Mouse (Mus musculus) neural tube, embryonic 15.5 days (tissue): ENCODE results near the gene 2900026A02Rik. TPM values are rescaled to one million over a fixed set of nuclear protein-coding genes. Genes with fewer than 3 reads are reported as not detected.

Experiments
- ATAC-seq: fragments of 200-750 bp; cut with Nextera tagmentation; 2 replicates; pipeline ENCODE4 v1.8.0; 2017; ENCODE audit warnings: mild to moderate bottlenecking, moderate TSS enrichment, moderate library complexity; ENCODE audit not compliant: low FRiP score
- H3K27ac ChIP-seq: fragments of 300-500 bp; sonication (generic); replicated peaks from 2 replicates; pipeline ENCODE4 v1.5.1; 2015; ENCODE audit warnings: mild to moderate bottlenecking, inconsistent platforms
- H3K27me3 ChIP-seq: fragments of 300-500 bp; sonication (generic); replicated peaks from 2 replicates; pipeline ENCODE4 v1.6.1; 2015; ENCODE audit warnings: inconsistent platforms
- H3K36me3 ChIP-seq: fragments of 300-500 bp; sonication (generic); 2 replicates; pipeline ENCODE4 v1.6.1; 2015; ENCODE audit warnings: inconsistent platforms
- H3K4me1 ChIP-seq: fragments of 300-500 bp; sonication (generic); 2 replicates; pipeline ENCODE4 v1.6.1; 2015; ENCODE audit warnings: inconsistent platforms
- H3K4me2 ChIP-seq: fragments of 300-500 bp; sonication (generic); 2 replicates; pipeline ENCODE4 v1.6.1; 2015; ENCODE audit warnings: inconsistent platforms, mild to moderate bottlenecking, moderate library complexity
- H3K4me3 ChIP-seq: fragments of 300-500 bp; sonication (generic); replicated peaks from 2 replicates; pipeline ENCODE4 v1.5.1; 2015; ENCODE audit warnings: mild to moderate bottlenecking, inconsistent platforms
- H3K9ac ChIP-seq: fragments of 300-500 bp; sonication (generic); replicated peaks from 2 replicates; pipeline ENCODE4 v1.6.1; 2015; ENCODE audit warnings: mild to moderate bottlenecking, inconsistent platforms
- H3K9me3 ChIP-seq: fragments of 300-500 bp; sonication (generic); replicated peaks from 2 replicates; pipeline ENCODE4 v1.6.1; 2016; ENCODE audit warnings: inconsistent platforms
- WGBS: fragments of 180-500 bp; shearing (Covaris S2); methylation state at CpG from one replicate; pipeline ENCODE4 v1.1.7; 2015; ENCODE audit warnings: mixed read lengths; 5-methylcytosine and 5-hydroxymethylcytosine counted together
- polyA plus RNA-seq: library from polyadenylated mRNA; unstranded; fragments of >200 nt; fragmentation: Nextera tagmentation; extraction: Ambion mirVana; gene quantifications from 2 replicates; pipeline ENCODE4 v1.2.1, GENCODE M21; 2015

Gene 2900026A02Rik
- polyA plus RNA-seq, 1 experiment from 2014 or later, result 3.0 TPM

DNA sequence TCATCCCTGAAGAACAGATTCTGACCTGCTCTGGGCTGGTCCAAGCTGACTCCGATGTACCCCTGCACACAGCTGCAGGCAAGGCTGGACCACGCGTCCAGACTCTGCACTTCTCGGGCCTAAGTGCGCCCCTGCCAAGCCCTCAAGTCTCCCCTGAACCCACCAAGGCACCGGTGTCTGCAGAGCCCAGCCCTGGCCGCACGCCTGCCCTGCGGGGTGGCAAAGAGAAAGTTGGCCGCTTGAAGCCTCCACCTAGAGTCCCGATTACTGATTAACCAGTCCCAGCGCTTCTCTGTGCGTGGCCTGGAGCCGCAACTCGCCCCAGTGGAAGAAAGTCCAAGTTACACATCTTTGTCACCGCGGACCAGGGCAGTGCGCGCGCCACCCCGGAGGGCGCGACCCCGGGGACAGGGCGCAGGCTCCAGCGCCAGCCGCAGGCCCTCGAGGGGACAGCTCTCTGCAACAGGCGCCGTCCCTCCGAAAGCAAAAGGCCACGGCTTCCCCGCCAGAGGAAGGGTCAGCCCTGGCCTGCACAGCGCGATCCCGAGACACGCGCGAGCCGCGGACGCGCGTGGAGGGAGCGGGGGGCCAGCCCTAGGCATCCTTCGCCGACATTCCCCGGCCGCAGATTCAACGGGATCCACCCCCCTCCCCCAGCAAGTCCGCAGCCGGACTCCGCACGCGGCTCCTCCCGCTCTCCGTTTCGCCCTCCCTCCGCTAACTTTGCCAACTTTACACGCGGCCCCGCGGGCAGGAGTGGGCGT is 471 bp downstream of the 2900026A02Rik start:
- Histone ChIP-seq H3K27me3 (no peaks in the 10 kb centered on the region), H3K9me3 (no peaks in the 10 kb centered on the region), H3K36me3 (no peaks in the 10 kb centered on the region), H3K9ac (peak overlapping the region; percentile 54), H3K4me3 (peak overlapping the region; percentile 59), H3K4me2 (peak overlapping the region; percentile 93), H3K4me1 (peaks cover 30% of the 10 kb centered on the region), H3K27ac (peak overlapping the region; percentile 54; the same call in 1 of the 2 replicates)
- ATAC-seq, result peak; percentile 48
- WGBS, result 2% methylated on average over 64 of the region's 64 CpGs

DNA sequence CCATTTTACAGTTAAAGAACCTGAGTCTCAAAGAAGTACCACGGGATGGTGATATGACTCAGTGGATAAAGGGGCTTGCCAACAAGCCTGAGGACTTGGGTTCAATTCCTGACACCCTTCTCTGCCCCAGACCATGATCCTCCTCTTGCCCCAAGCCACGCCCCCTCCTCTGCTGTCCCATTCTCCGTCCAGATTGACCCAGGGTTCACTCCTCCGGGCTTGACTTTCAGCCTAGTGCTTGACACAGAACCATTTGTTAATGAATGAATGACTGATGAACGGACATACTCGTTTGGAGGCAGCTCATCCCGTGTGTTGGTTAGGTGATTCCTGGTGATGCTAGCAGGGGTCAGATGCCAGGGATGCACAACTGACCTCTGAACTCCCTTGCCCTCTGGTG is 1.2 kb downstream of the 2900026A02Rik start:
- H3K9ac ChIP-seq, result no peak overlapping the region
- no peaks in the 10 kb centered on the region for H3K9me3 ChIP-seq
- H3K4me3 ChIP-seq, result no peak overlapping the region; the same call in 1 of the 2 replicates

DNA sequence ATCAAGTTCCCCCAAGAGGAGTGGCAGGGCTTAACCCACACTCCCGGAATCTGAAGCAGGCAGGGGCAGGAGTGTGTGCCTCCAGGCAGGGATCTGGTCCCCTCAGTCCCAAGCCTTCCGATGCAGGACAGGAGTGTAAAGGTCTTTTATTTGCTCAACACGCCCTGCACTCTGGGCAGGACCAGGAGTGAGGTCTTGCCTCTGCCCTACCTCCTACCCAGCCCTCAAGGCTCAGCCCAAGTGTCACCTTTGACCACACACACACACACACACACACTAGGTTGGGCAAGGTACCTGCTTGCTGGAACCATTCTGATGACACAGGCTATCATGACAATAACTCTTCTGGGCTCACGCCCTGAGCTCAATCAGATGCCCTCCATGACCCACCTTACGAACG is 1.6 kb downstream of the 2900026A02Rik start:
- Histone ChIP-seq H3K4me2 (no peak overlapping the region), H3K9me3 (no peaks in the 10 kb centered on the region), H3K4me3 (no peak overlapping the region), H3K9ac (no peak overlapping the region), H3K27me3 (no peaks in the 10 kb centered on the region), H3K4me1 (peaks cover 25% of the 10 kb centered on the region), H3K27ac (no peak overlapping the region), H3K36me3 (no peaks in the 10 kb centered on the region)
- WGBS, result 80% methylated on average over 6 of the region's 6 CpGs
- ATAC-seq, result no peak

More for the DNA sequence above, 1.2 kb downstream of the 2900026A02Rik start:
- WGBS, result 68% methylated on average over 7 of the region's 7 CpGs
- ATAC-seq, result 0 out of 2 replicates have a peak, but pooled peaks have one; percentile 3
- Histone ChIP-seq H3K4me1 (peaks cover 25% of the 10 kb centered on the region), H3K36me3 (no peaks in the 10 kb centered on the region), H3K27me3 (no peaks in the 10 kb centered on the region), H3K27ac (no peak overlapping the region), H3K4me2 (peak overlapping the region; percentile 93)

DNA sequence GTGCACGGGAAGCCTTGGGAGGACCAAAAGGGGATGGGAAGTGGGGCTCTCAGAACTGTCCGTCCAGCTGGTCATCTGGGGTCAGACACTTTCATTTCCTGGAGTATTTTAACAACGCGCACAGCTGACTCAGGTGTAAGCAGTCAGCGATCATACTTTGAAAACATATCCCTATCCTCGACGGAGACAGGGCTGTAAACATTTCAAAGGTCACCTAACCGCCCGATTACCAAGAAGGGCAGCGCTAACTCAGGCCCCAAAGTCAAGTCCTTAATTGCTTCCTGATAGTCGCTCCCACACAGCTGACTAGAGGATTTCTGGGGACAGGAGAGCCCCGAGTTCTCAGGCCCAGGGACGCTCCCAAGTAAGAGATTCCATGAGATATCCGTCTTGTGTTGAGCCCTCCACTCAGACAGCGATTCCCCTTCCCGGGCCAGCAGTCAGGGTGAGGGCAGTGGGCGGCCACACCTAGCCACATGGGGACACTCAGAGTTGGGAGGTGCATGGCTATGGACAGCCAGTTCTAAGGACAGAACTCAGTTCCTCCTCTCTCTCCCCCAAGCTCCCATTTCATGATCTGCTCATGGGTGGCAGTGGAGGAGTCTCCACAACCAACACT is 2.3 kb downstream of the 2900026A02Rik start:
- Histone ChIP-seq H3K9me3 (no peaks in the 10 kb centered on the region), H3K4me2 (no peak overlapping the region), H3K9ac (no peak overlapping the region), H3K36me3 (no peaks in the 10 kb centered on the region), H3K4me3 (no peak overlapping the region), H3K27ac (no peak overlapping the region), H3K27me3 (no peaks in the 10 kb centered on the region), H3K4me1 (peaks cover 25% of the 10 kb centered on the region)
- ATAC-seq, result no peak
- 84% methylated on average over 17 of the region's 17 CpGs for WGBS

DNA sequence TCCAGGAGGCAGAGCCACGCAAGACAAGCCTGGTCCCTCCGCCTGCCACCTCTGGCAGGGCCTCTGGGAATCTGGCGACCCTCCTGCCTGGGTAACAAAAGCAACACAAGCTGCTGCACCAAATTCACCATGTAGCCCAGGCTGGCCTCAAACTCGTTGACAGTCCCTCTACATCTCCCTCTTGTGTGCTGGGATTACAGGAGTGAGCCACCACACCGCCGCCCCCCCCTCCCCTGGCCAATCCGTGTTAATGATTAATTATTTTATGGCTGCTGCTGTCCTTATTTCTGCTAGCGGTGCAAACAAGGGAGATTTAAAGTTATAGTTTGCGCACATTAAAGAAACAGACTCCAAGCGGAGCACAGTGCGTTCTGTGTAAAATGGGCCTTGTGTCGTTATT is 4.0 kb downstream of the 2900026A02Rik start:
- 54% methylated on average over 12 of the region's 12 CpGs for WGBS
- H3K4me1 ChIP-seq, result peaks cover 25% of the 10 kb centered on the region
- H3K9ac ChIP-seq, result no peak overlapping the region
- H3K27me3 ChIP-seq, result no peaks in the 10 kb centered on the region
- H3K36me3 ChIP-seq, result no peaks in the 10 kb centered on the region
- no peak for ATAC-seq
- H3K4me2 ChIP-seq, result no peak overlapping the region
- no peak overlapping the region for H3K27ac ChIP-seq
- no peaks in the 10 kb centered on the region for H3K9me3 ChIP-seq
- no peak overlapping the region for H3K4me3 ChIP-seq

DNA sequence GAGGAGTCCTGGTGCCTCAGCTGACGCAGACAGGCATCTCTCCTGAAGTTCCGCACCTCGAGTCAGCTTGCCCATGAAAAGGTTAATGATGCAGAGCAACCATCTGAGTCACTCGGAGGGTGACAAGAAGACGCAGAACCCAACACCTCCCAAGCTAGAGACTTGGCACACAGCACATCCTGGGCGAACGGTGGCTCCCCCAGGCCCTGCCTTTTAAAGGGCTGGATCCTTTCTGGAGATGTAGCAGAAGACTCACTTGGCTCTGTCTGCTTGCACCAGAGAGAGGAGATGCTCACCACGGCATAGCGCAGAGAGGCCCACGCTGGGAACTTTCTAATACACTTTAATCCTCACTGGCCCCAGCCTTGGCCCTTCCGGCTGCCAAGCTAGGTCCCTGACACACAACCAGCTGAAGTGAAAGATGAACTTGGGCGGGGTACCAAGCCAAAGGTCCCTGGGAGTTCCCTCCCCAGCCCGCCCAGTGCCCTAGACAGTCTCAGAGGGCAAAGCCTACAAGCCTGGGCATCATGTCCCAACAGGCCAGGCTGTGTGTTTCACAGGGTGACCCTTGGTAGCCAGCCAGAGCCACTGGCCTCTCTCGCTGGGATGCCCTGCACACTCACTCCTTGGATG is 4.6 kb downstream of the 2900026A02Rik start:
- Histone ChIP-seq H3K9ac (no peak overlapping the region), H3K27ac (no peak overlapping the region), H3K36me3 (no peaks in the 10 kb centered on the region), H3K27me3 (no peaks in the 10 kb centered on the region), H3K4me3 (no peak overlapping the region), H3K4me2 (no peak overlapping the region), H3K4me1 (peaks cover 25% of the 10 kb centered on the region), H3K9me3 (no peaks in the 10 kb centered on the region)
- ATAC-seq, result no peak
- WGBS, result 69% methylated on average over 14 of the region's 14 CpGs

DNA sequence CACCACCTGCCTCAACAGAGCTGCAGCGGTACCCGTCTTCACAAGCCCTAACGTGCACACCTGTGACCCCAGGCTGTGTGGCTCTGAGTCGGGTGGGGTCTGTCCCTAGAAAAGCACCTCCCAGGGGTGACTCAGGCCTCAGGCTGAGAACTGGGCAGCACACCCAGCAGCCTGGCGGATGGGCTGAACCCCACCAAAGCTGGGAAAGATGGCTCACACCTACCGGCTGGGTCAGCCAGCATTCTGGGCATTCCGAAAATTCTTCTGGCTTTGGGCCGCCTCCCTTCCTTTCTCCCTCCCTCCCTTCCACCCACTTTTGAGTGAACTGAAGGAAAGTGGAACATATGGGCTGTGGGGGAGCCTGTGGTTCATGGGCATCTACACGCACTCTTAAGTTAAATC is 5.4 kb downstream of the 2900026A02Rik start:
- Histone ChIP-seq H3K4me3 (no peak overlapping the region), H3K9me3 (no peaks in the 10 kb centered on the region), H3K27me3 (no peaks in the 10 kb centered on the region), H3K27ac (no peak overlapping the region), H3K9ac (no peak overlapping the region), H3K4me2 (no peak overlapping the region), H3K36me3 (no peaks in the 10 kb centered on the region), H3K4me1 (peaks cover 22% of the 10 kb centered on the region)
- no peak for ATAC-seq
- WGBS, result 87% methylated on average over 9 of the region's 9 CpGs

DNA sequence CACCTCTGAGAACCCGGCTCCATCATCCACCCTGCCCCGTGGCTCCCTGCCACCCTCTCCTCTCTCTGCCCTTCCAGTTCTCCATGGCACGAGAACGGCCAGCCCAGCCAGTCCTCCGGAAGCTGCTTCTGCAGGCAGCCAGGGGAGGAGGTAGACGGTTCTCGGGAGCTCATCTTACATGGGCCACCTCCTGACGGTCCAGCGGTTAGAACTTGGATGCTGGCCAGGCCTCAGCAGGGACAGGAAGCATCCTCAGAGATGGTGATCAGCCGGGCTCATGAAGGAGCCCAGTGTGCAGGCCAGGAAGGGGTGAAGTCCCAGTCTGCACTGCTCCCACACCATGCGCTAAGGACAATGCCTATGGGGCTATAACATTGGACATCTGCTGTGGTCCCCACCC is 6.6 kb downstream of the 2900026A02Rik start:
- ATAC-seq, result no peak
- H3K27me3 ChIP-seq, result no peaks in the 10 kb centered on the region
- peaks cover 19% of the 10 kb centered on the region for H3K4me1 ChIP-seq
- no peaks in the 10 kb centered on the region for H3K36me3 ChIP-seq
- WGBS, result 68% methylated on average over 11 of the region's 11 CpGs
- H3K9me3 ChIP-seq, result no peaks in the 10 kb centered on the region
- no peak overlapping the region for H3K9ac ChIP-seq
- no peak overlapping the region for H3K27ac ChIP-seq
- H3K4me2 ChIP-seq, result no peak overlapping the region
- no peak overlapping the region for H3K4me3 ChIP-seq

DNA sequence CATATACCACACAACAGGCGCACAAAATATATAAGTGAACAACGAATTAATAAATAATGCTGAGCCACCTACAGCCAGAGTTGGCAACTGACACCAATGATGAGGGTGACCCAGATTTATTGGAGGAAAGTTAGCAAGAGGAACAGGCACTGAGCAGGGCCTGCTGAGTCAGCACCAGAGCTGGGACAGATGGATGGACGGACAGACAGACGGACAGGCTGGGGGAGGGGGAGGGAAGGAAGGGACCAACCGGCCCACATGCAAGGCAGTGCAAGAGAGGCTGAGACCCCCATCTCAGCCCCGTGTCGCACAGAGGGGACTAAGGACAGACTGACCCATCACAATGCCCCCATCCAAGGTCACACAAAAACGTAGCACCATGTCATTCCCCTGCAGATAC is 7.0 kb downstream of the 2900026A02Rik start:
- Histone ChIP-seq H3K27me3 (no peaks in the 10 kb centered on the region), H3K27ac (no peak overlapping the region), H3K9ac (no peak overlapping the region), H3K36me3 (no peaks in the 10 kb centered on the region), H3K4me3 (no peak overlapping the region), H3K9me3 (no peaks in the 10 kb centered on the region), H3K4me1 (peaks cover 23% of the 10 kb centered on the region), H3K4me2 (no peak overlapping the region)
- 89% methylated on average over 8 of the region's 8 CpGs for WGBS
- no peak for ATAC-seq

DNA sequence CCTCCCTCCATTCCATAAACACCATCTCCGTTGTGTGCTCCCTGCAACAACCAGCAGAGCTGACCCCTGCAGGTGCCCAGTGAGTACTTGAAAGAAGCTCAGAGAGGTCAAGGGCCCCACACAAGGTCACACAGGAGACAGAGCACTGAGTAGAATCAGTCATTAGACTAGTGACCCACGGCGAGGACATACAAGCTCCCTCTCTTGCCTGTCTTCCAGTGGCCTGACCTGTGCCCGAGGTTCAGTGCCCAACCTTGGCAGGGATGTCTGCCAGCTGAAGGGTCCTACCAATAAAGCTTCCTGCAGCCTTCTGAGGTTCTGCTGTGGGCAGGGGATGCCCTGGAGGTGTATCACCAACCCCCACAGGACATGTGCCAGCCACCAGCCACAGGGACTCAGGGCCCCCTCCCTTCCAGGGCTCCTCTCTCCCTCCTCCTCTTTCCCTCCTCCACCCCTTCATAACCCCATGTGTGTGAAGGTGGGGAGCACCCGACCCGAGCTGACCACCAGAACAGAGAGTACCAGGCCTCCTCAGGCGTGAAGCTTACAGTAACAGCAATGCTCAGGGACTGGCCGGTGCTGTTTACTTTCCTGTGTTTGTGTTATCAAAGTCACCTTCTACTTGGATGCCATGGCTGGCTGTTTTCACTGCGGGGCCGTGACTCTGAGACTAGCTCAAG is 8.7 kb downstream of the 2900026A02Rik start:
- ATAC-seq, result no peak
- Histone ChIP-seq H3K4me3 (no peak overlapping the region), H3K36me3 (no peaks in the 10 kb centered on the region), H3K9ac (no peak overlapping the region), H3K27me3 (no peaks in the 10 kb centered on the region), H3K9me3 (no peaks in the 10 kb centered on the region), H3K4me1 (peaks cover 32% of the 10 kb centered on the region), H3K27ac (no peak overlapping the region), H3K4me2 (no peak overlapping the region)
- 81% methylated on average over 10 of the region's 10 CpGs for WGBS

DNA sequence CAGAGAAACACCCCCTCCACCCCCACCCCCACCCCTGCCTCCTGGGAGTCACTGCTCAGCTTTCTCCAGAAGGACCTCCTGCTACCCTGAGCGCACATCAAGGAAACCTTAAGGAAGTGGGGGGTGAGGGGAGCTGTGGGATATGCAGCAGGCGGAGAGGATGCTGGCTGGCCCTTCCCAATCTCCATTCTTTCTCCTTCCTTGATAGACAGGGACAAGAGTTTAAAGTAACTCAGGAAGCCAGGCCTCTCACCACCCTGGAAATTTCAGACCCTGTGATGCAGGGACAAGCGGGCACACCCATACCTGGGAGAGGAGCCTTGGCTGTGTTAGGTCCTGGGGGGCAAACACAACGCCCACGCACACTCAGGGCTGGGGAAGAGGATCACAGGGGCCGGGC is 10.7 kb downstream of the 2900026A02Rik start:
- no peak overlapping the region for H3K4me2 ChIP-seq
- no peaks in the 10 kb centered on the region for H3K27me3 ChIP-seq
- no peak overlapping the region for H3K4me3 ChIP-seq
- no peaks in the 10 kb centered on the region for H3K36me3 ChIP-seq
- no peak overlapping the region for H3K9ac ChIP-seq
- H3K27ac ChIP-seq, result peak overlapping the region; percentile 58
- ATAC-seq, result no peak
- no peaks in the 10 kb centered on the region for H3K9me3 ChIP-seq
- WGBS, result 87% methylated on average over 6 of the region's 6 CpGs
- peaks cover 30% of the 10 kb centered on the region for H3K4me1 ChIP-seq
